Mouse (Mus musculus) CH12.LX (cell line): ENCODE data around the gene Myo10.

Experiments used
- CTCF ChIP-seq, 2 experiments: IDR thresholded peaks in 1 of 2; conservative IDR thresholded peaks in 1 of 2; 2 replicates each; pipeline ENCODE4 v1.5.1; 2011 to 2012; ENCODE audit warnings: low read depth in 2 of 2, low read length in 2 of 2, improper control_type of control experiment in 1 of 2, inconsistent platforms in 1 of 2, mild to moderate bottlenecking in 1 of 2, moderate library complexity in 1 of 2
- E2F4 ChIP-seq: IDR thresholded peaks from 2 replicates; pipeline ENCODE4 v1.6.1; 2011; ENCODE audit warnings: low read depth, low read length, improper control_type of control experiment; ENCODE audit not compliant: insufficient replicate concordance
- GABPA ChIP-seq: IDR thresholded peaks from 2 replicates; pipeline ENCODE4 v1.6.1; 2012; ENCODE audit warnings: low read depth, low read length, improper control_type of control experiment, inconsistent platforms; ENCODE audit not compliant: insufficient replicate concordance
- POLR2A ChIP-seq: IDR thresholded peaks from 2 replicates; pipeline ENCODE4 v1.6.1; 2011; ENCODE audit warnings: low read depth, mild to moderate bottlenecking, improper control_type of control experiment, low read length
- RCOR1 ChIP-seq: conservative IDR thresholded peaks from 2 replicates; pipeline ENCODE4 v1.6.1; 2012; ENCODE audit warnings: low read depth, mild to moderate bottlenecking, inconsistent platforms, low read length, improper control_type of control experiment
- SMC3 ChIP-seq: IDR thresholded peaks from 2 replicates; pipeline ENCODE4 v1.6.1; 2011; ENCODE audit warnings: low read depth, low read length, improper control_type of control experiment
- ZC3H11A ChIP-seq: IDR thresholded peaks from 2 replicates; pipeline ENCODE4 v1.6.1; 2012; ENCODE audit warnings: low read depth, mild to moderate bottlenecking, inconsistent platforms, low read length, improper control_type of control experiment

DNA sequence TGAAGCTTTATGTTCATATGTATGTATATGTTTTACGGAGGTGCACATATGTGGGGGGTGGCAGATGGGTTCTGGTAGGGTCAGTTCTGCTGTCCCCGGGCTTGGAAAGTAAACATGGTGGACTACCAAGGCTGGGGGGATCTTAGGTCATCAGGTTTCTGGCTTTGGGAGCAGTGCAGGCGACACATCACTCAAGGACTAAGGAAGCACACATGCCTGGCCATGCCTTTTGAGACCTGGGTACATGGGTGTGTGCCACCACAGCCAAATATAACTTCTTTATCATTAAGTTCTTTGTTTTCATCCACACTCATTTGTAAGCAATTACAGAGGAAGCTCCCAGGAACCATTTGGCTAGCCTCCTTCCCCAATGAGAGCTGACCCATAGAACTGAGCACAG, 72.9 kb downstream of the Myo10 start:
- no peak for TF ChIP-seq CTCF (conservative IDR thresholded peaks at IDR 0.05 in 1 of 2, IDR thresholded peaks at IDR 0.05 in 1 of 2; ENCODE audit: low read depth in 2 of 2, low read length in 2 of 2)
- TF ChIP-seq ZC3H11A = no peak
- no peak for TF ChIP-seq POLR2A
- TF ChIP-seq RCOR1 = no peak
- TF ChIP-seq E2F4 = no peak
- TF ChIP-seq GABPA = no peak
- TF ChIP-seq SMC3 = no peak
